Mouse (Mus musculus) CH12.LX (cell line): ENCODE measurements at regions not wholly inside any gene's neighbourhood (a gene's known extent, or its start where the extent isn't known, plus 50 kb on each side); places are given as distances from the start of the nearest gene placed in this dataset.

Experiments used
- CTCF ChIP-seq, 2 experiments: IDR thresholded peaks in 1 of 2; conservative IDR thresholded peaks in 1 of 2; 2 replicates each; pipeline ENCODE4 v1.5.1; 2011 to 2012; ENCODE audit warnings: low read depth in 2 of 2, low read length in 2 of 2, improper control_type of control experiment in 1 of 2, inconsistent platforms in 1 of 2, mild to moderate bottlenecking in 1 of 2, moderate library complexity in 1 of 2
- E2F4 ChIP-seq: IDR thresholded peaks from 2 replicates; pipeline ENCODE4 v1.6.1; 2011; ENCODE audit warnings: low read depth, low read length, improper control_type of control experiment; ENCODE audit not compliant: insufficient replicate concordance
- ELF1 ChIP-seq: IDR thresholded peaks from 2 replicates; pipeline ENCODE4 v1.6.1; 2014; ENCODE audit warnings: low read depth, mild to moderate bottlenecking, inconsistent platforms, low read length, improper control_type of control experiment
- HCFC1 ChIP-seq: IDR thresholded peaks from 2 replicates; pipeline ENCODE4 v1.6.1; 2012; ENCODE audit warnings: low read depth, mild to moderate bottlenecking, inconsistent platforms, low read length, improper control_type of control experiment
- POLR2A ChIP-seq: IDR thresholded peaks from 2 replicates; pipeline ENCODE4 v1.6.1; 2011; ENCODE audit warnings: low read depth, mild to moderate bottlenecking, improper control_type of control experiment, low read length
- RCOR1 ChIP-seq: conservative IDR thresholded peaks from 2 replicates; pipeline ENCODE4 v1.6.1; 2012; ENCODE audit warnings: low read depth, mild to moderate bottlenecking, inconsistent platforms, low read length, improper control_type of control experiment
- SMC3 ChIP-seq: IDR thresholded peaks from 2 replicates; pipeline ENCODE4 v1.6.1; 2011; ENCODE audit warnings: low read depth, low read length, improper control_type of control experiment
- TCF12 ChIP-seq: IDR thresholded peaks from 2 replicates; pipeline ENCODE4 v1.6.1; 2014; ENCODE audit warnings: low read depth, mild to moderate bottlenecking, inconsistent platforms, low read length, improper control_type of control experiment
- USF1 ChIP-seq: IDR thresholded peaks from 2 replicates; pipeline ENCODE4 v1.6.1; 2014; ENCODE audit warnings: low read depth, mild to moderate bottlenecking, inconsistent platforms, low read length, improper control_type of control experiment
- USF2 ChIP-seq: conservative IDR thresholded peaks from 2 replicates; pipeline ENCODE4 v1.6.1; 2011; ENCODE audit warnings: low read depth, low read length, improper control_type of control experiment
- ZC3H11A ChIP-seq: IDR thresholded peaks from 2 replicates; pipeline ENCODE4 v1.6.1; 2012; ENCODE audit warnings: low read depth, mild to moderate bottlenecking, inconsistent platforms, low read length, improper control_type of control experiment

- no peak for TF ChIP-seq USF2
- no peak for TF ChIP-seq TCF12
- no peak for TF ChIP-seq CTCF (conservative IDR thresholded peaks at IDR 0.05 in 1 of 2, IDR thresholded peaks at IDR 0.05 in 1 of 2; ENCODE audit: low read depth in 2 of 2, low read length in 2 of 2)
- no peak for TF ChIP-seq POLR2A
- no peak for TF ChIP-seq ELF1
- TF ChIP-seq ZC3H11A = no peak
- TF ChIP-seq USF1 = no peak
- no peak for TF ChIP-seq RCOR1
- TF ChIP-seq SMC3 = no peak
- TF ChIP-seq HCFC1 = no peak
- TF ChIP-seq E2F4 = no peak
Measured at GRCm38 (mm10) chr12:32765861-32766260, 53.5 kb upstream of the Nampt start.
